Mouse (Mus musculus) lung, postnatal 0 days (tissue): ENCODE results near the gene Snx1.

Experiments
- CTCF ChIP-seq: IDR thresholded peaks from 2 replicates; pipeline ENCODE4 v1.5.1; 2016; ENCODE audit warnings: antibody characterized with exemption, mild to moderate bottlenecking
- EP300 ChIP-seq: IDR thresholded peaks from 2 replicates; pipeline ENCODE4 v1.6.1; 2016; ENCODE audit warnings: antibody characterized with exemption, mild to moderate bottlenecking, control low read depth

DNA sequence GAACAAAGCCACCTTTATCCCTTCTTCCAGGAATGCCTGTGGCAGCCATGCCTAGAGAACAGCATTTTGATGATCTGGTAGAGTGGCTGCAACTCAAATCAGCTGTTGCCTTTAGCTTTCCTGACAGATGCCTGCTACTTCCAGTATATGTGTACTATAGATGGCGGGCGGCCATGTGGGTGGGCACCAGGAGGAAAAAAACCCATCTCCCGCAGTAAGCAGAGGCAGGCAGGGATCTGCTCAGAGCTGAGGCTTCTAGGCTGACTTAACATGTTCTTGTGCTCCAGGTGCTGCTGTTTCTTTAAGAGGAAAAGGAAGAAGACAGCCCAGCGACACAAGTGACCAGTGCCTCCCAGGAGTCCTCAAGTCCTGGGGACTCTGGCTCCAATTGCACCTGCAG is 87.1 kb downstream of the Snx1 start:
- TF ChIP-seq CTCF (no peak), EP300 (no peak)
